Comparison of ENCODE assay signal across 8 mouse cellular contexts in the genomic region with DNA sequence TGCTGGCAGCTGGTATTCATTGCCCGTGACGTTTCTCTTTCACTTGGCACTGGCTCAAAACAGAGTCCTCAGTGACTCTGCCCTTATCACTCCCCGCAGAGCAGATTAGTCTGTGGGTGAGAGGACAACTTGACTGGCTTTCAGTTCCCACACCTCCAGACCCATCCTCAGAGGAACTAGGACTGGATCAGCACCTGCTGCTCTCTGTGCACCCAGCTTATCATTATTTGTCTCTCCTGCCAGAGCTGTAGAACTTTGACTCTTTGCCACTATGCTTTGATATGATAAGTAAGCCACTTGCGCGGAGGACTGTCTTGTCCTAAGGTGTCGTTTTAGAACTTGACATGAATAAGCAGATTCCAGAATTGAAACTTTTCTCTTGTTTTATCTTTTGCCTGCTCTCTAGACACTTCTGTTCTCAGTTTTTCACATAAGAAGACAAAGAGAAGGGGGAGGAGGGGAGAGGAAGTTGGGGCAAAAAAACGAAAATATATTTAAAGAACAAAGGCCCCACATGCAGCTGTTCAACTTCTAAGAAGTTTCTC. TPM values are rescaled to one million over a fixed set of nuclear protein-coding genes. Genes with fewer than 3 reads are reported as not detected.
DNase-seq lines count a peak whose midpoint lies in the region; ATAC-seq lines count a peak whose summit lies in the region.

No protein-coding gene starts in this region.

- H3K27me3 ChIP-seq in heart, embryonic 10.5 days (ENCODE audit: insufficient read depth, poor library complexity, severe bottlenecking): peaks cover 4% of the 10 kb centered on the region; the same call in 1 of the 2 replicates
- no peaks in the 10 kb centered on the region for H3K27me3 ChIP-seq in midbrain, embryonic 14.5 days (ENCODE audit: control insufficient read depth, insufficient read depth, low read length)

- no peak for ATAC-seq in midbrain, embryonic 14.5 days (ENCODE audit: low FRiP score, low TSS enrichment)

- peak; percentile 49 to 59 for DNase-seq in heart, adult 18-20 months
- no peak for DNase-seq in heart, embryonic 10.5 days (ENCODE audit: low spot score)
- DNase-seq in c-Kit-negative CD71-positive TER-119-positive erythroid progenitor cells, embryonic 14.5 days (ENCODE audit: low read depth, low spot score): peak; percentile 44
- DNase-seq in kidney, postnatal 25 days: peak; percentile 41 to 64
- DNase-seq in naive thymus-derived CD4-positive, alpha-beta T cell, adult 2 months (ENCODE audit: low read depth): peak; percentile 80
- no peak for DNase-seq in cerebellum, adult 9-11 months
- no peak for DNase-seq in midbrain, embryonic 14.5 days
- no peak for DNase-seq in urinary bladder, postnatal 25 days (ENCODE audit: low spot score)

- H3K4me1 ChIP-seq in heart, embryonic 10.5 days: peaks cover 25% of the 10 kb centered on the region
- no peaks in the 10 kb centered on the region for H3K4me1 ChIP-seq in midbrain, embryonic 14.5 days (ENCODE audit: control insufficient read depth, insufficient read depth, low read length)

- H3K4me3 ChIP-seq in heart, embryonic 10.5 days: no peak overlapping the region
- H3K4me3 ChIP-seq in midbrain, embryonic 14.5 days (replicated peaks; ENCODE audit: low read depth, low read length): no peak overlapping the region

- no peak overlapping the region for H3K9ac ChIP-seq in midbrain, embryonic 14.5 days (replicated peaks; ENCODE audit: low read length)

- 25% methylated on average over 7 of the region's 7 CpGs for whole genome bisulfite sequencing in heart, embryonic 10.5 days
- WGBS in midbrain, embryonic 14.5 days: 78% methylated on average over 7 of the region's 7 CpGs

- H3K4me2 ChIP-seq in midbrain, embryonic 14.5 days (ENCODE audit: low read length): no peak overlapping the region

- H3K36me3 ChIP-seq in heart, embryonic 10.5 days: no peaks in the 10 kb centered on the region
- no peaks in the 10 kb centered on the region for H3K36me3 ChIP-seq in midbrain, embryonic 14.5 days (ENCODE audit: control insufficient read depth, insufficient read depth, low read length)

- H3K9me3 ChIP-seq in heart, embryonic 10.5 days: no peaks in the 10 kb centered on the region
- no peaks in the 10 kb centered on the region for H3K9me3 ChIP-seq in midbrain, embryonic 14.5 days (ENCODE audit: control insufficient read depth, low read length)

- no peak overlapping the region for H3K27ac ChIP-seq in heart, embryonic 10.5 days
- H3K27ac ChIP-seq in midbrain, embryonic 14.5 days (replicated peaks; ENCODE audit: low read depth, low read length): no peak overlapping the region

RNA-seq across cellular contexts. Expression of a gene that starts 30.9 kb away (rescaled TPM):
- 100 to 1,000 TPM; 104 to 107 TPM for total RNA-seq in heart, adult 18-20 months (2021)
- 64.2 and 67.1 TPM in 2 replicates for polyA plus RNA-seq in heart, embryonic 10.5 days (2016; fragmentation: Nextera tagmentation; extraction: Ambion mirVana)
- 52.1 and 54.8 TPM in 2 replicates for polyA plus RNA-seq in midbrain, embryonic 14.5 days (2014; fragmentation: Nextera tagmentation; extraction: Ambion mirVana)

Comparison
In these comparisons a context has a peak if more than half of its experiments do, and no peak if none do; other contexts are left out.
1. DNase-seq: peak in heart, adult 18-20 months (2 of 2), c-Kit-negative CD71-positive TER-119-positive erythroid progenitor cells, embryonic 14.5 days (single experiment), kidney, postnatal 25 days (2 of 2) and naive thymus-derived CD4-positive, alpha-beta T cell, adult 2 months (single experiment); none in heart, embryonic 10.5 days (single experiment), cerebellum, adult 9-11 months (single experiment), midbrain, embryonic 14.5 days (single experiment) and urinary bladder, postnatal 25 days (single experiment).